Mouse (Mus musculus): ENCODE results near the gene Baiap3.

- TF ChIP-seq POLR2A (IDR thresholded peaks at IDR 0.05; ENCODE audit: insufficient read depth, low read depth, low read length) (no peak), CTCF (IDR thresholded peaks at IDR 0.05) (no peak), EP300 (IDR thresholded peaks at IDR 0.05; ENCODE audit: insufficient read depth, low read depth, low read length) (no peak)
Measured at GRCm38 (mm10) chr17:25221821-25222503, 34.2 kb downstream of the Baiap3 start.

Measured in heart, adult 2 months (tissue).